Mouse (Mus musculus) lung, postnatal 0 days (tissue): Measurements from ENCODE around the gene Iqgap1.

Experiments
- CTCF ChIP-seq: IDR thresholded peaks from 2 replicates; pipeline ENCODE4 v1.5.1; 2016; ENCODE audit warnings: antibody characterized with exemption, mild to moderate bottlenecking
- EP300 ChIP-seq: IDR thresholded peaks from 2 replicates; pipeline ENCODE4 v1.6.1; 2016; ENCODE audit warnings: antibody characterized with exemption, mild to moderate bottlenecking, control low read depth

DNA sequence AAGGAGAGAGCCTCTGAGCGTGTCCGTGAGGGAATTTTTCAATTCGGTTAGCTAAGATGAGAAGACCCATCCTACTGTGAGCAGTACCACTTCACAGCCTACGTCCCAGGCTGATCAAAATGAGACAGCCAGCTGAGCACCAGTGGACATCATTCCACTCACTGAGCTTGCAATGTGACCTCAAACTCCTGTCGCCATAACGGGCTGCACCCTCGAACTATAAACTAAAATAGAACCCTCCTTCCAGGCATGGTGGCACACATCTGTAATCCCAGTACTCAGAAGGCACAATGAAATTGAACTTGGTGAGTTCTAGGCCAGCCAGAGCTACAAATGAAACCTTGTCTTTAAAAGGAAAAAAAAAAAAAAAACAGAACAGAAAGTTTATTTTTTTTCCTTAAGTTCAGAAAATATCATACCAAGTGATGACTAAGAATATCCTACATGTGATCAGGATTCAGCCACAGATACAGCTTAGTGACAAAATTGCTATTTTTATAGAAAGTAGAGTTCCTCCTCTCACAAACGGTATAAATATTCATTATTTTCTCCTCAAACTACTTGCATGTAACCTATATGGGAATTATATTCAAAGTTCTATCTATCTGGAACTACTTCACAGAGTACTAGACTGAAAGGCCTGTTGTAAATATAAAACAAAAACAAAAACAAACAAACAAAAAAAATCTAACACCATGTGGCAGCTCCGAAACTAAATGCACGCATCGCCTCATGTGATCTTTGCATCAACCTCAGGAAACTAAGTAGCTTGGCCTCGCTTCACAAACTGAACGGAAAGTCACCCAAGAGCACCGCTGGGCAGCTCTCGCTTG is 50.9 kb downstream of the Iqgap1 start:
- TF ChIP-seq EP300 (no peak), CTCF (no peak)
